Mouse (Mus musculus) midbrain, embryonic 16.5 days (tissue): ENCODE results near the gene Prmt1. TPM values are rescaled to one million over a fixed set of nuclear protein-coding genes. Genes with fewer than 3 reads are reported as not detected.

ENCODE experiments used
- ATAC-seq: fragments of 200-750 bp; cut with Nextera tagmentation; 2 replicates; pipeline ENCODE4 v1.8.0; 2017; ENCODE audit warnings: moderate TSS enrichment
- H3K27ac ChIP-seq: fragments of 300-500 bp; sonication (generic); 2 replicates; pipeline ENCODE4 v1.5.1; 2014; ENCODE audit warnings: mild to moderate bottlenecking, low read length, mixed read lengths
- H3K27me3 ChIP-seq: fragments of 300-500 bp; sonication (generic); 2 replicates; pipeline ENCODE4 v1.6.1; 2014; ENCODE audit warnings: low read depth, low read length, mixed read lengths; ENCODE audit not compliant: control insufficient read depth, insufficient read depth
- H3K36me3 ChIP-seq: fragments of 300-500 bp; sonication (generic); 2 replicates; pipeline ENCODE4 v1.6.1; 2014; ENCODE audit warnings: mild to moderate bottlenecking, low read length, moderate library complexity, mixed read lengths; ENCODE audit not compliant: control insufficient read depth, insufficient read depth
- H3K4me1 ChIP-seq: fragments of 300-500 bp; sonication (generic); 2 replicates; pipeline ENCODE4 v1.6.1; 2014; ENCODE audit warnings: mild to moderate bottlenecking, low read length, mixed read lengths; ENCODE audit not compliant: control insufficient read depth, insufficient read depth
- H3K4me2 ChIP-seq: fragments of 300-500 bp; sonication (generic); 2 replicates; pipeline ENCODE4 v1.6.1; 2014; ENCODE audit warnings: mild to moderate bottlenecking, low read length, mixed read lengths
- H3K4me3 ChIP-seq: fragments of 300-500 bp; sonication (generic); 2 replicates; pipeline ENCODE4 v1.5.1; 2014; ENCODE audit warnings: low read depth, mild to moderate bottlenecking, low read length, moderate library complexity, mixed read lengths
- H3K9ac ChIP-seq: fragments of 300-500 bp; sonication (generic); 2 replicates; pipeline ENCODE4 v1.6.1; 2014; ENCODE audit warnings: low read depth, low read length, mixed read lengths
- H3K9me3 ChIP-seq: fragments of 300-500 bp; sonication (generic); replicated peaks from 2 replicates; pipeline ENCODE4 v1.6.1; 2014; ENCODE audit warnings: mild to moderate bottlenecking, low read length, mixed read lengths; ENCODE audit not compliant: control insufficient read depth, poor library complexity, severe bottlenecking
- WGBS: fragments of 180-500 bp; shearing (Covaris S2); extraction: QIAGEN DNeasy Blood & Tissue Kit; methylation state at CpG from one replicate; pipeline ENCODE4 v1.1.7; 2014; 5-methylcytosine and 5-hydroxymethylcytosine counted together
- polyA plus RNA-seq: library from polyadenylated mRNA; unstranded; fragments of >200 nt; fragmentation: Nextera tagmentation; extraction: Ambion mirVana; gene quantifications from 2 replicates; pipeline ENCODE4 v1.2.1, GENCODE M21; 2015

The Prmt1 gene
- polyA plus RNA-seq, 1 experiment from 2014 or later, result 671 TPM

- Histone ChIP-seq H3K27ac (no peak overlapping the region), H3K9me3 (no peaks in the 10 kb centered on the region), H3K27me3 (no peaks in the 10 kb centered on the region), H3K4me3 (no peak overlapping the region), H3K4me2 (no peak overlapping the region), H3K4me1 (peaks cover under 1% of the 10 kb centered on the region; the same call in 1 of the 2 replicates), H3K9ac (no peak overlapping the region), H3K36me3 (peaks cover 69% of the 10 kb centered on the region)
- WGBS, result 85% methylated on average over 3 of the region's 3 CpGs
- ATAC-seq, result no peak
These were observed 18.2 kb upstream of the Prmt1 start for GRCm38 (mm10) chr7:45004546-45004945.

- WGBS, result 94% methylated on average over 7 of the region's 7 CpGs
- no peak overlapping the region for H3K27ac ChIP-seq
- no peaks in the 10 kb centered on the region for H3K27me3 ChIP-seq
These were observed 16.1 kb upstream of the Prmt1 start for GRCm38 (mm10) chr7:45002440-45002839.

GRCm38 (mm10) chr7:45000539-45001114, 14.3 kb upstream of the Prmt1 start:
- Histone ChIP-seq H3K9ac (no peak overlapping the region), H3K27ac (no peak overlapping the region), H3K27me3 (no peaks in the 10 kb centered on the region), H3K36me3 (peaks cover 36% of the 10 kb centered on the region), H3K9me3 (no peaks in the 10 kb centered on the region), H3K4me3 (no peak overlapping the region), H3K4me2 (no peak overlapping the region), H3K4me1 (peaks cover 19% of the 10 kb centered on the region)
- no peak for ATAC-seq
- 87% methylated on average over 21 of the region's 21 CpGs for WGBS

More at GRCm38 (mm10) chr7:45002440-45002839, 16.1 kb upstream of the Prmt1 start:
- Histone ChIP-seq H3K9ac (no peak overlapping the region), H3K4me3 (no peak overlapping the region), H3K4me2 (no peak overlapping the region), H3K9me3 (no peaks in the 10 kb centered on the region), H3K4me1 (peaks cover 14% of the 10 kb centered on the region), H3K36me3 (peaks cover 54% of the 10 kb centered on the region)
- no peak for ATAC-seq

DNA sequence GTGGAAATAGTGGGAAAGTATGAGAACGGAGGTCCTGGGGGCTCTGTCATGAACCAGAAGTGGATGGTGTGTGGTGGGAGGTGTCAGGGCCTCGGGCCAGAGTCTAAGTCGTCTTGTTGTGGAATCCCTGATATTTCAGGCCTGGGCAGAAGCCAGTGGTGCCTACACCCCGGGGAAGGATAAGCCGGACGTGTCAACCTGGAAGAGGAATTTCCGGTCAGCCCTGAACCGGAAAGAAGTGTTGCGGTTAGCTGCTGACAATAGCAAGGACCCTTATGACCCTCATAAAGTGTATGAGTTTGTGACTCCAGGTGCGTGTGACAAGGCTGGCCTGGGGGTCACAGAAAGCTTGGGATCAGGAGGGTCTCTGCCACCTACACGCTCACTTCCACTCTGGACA, 13.4 kb upstream of the Prmt1 start:
- Histone ChIP-seq H3K4me2 (no peak overlapping the region), H3K9ac (no peak overlapping the region), H3K27ac (no peak overlapping the region), H3K9me3 (no peaks in the 10 kb centered on the region), H3K4me3 (no peak overlapping the region), H3K36me3 (peaks cover 30% of the 10 kb centered on the region), H3K27me3 (no peaks in the 10 kb centered on the region), H3K4me1 (peaks cover 19% of the 10 kb centered on the region)
- 88% methylated on average over 11 of the region's 11 CpGs for WGBS
- no peak for ATAC-seq

- H3K4me3 ChIP-seq, result peak within 1 kb of the TSS; percentile 64
- no peaks in the 10 kb centered on the region for H3K9me3 ChIP-seq
- peaks cover 19% of the 10 kb centered on the region for H3K4me1 ChIP-seq
- no peak for ATAC-seq
- H3K36me3 ChIP-seq, result peaks cover 24% of the 10 kb centered on the region
- WGBS, result 3% methylated on average over 18 of the region's 18 CpGs
- peak within 1 kb of the TSS; percentile 78 for H3K27ac ChIP-seq
- H3K9ac ChIP-seq, result peak within 1 kb of the TSS; percentile 82
- peak within 1 kb of the TSS; percentile 90 for H3K4me2 ChIP-seq
- H3K27me3 ChIP-seq, result no peaks in the 10 kb centered on the region
These were observed 12.2 kb upstream of the Prmt1 start, which contains the start of gene Bcl2l12 for GRCm38 (mm10) chr7:44998501-44998955. Gene Bcl2l12 (minus strand): TSS chr7:44998712.

DNA sequence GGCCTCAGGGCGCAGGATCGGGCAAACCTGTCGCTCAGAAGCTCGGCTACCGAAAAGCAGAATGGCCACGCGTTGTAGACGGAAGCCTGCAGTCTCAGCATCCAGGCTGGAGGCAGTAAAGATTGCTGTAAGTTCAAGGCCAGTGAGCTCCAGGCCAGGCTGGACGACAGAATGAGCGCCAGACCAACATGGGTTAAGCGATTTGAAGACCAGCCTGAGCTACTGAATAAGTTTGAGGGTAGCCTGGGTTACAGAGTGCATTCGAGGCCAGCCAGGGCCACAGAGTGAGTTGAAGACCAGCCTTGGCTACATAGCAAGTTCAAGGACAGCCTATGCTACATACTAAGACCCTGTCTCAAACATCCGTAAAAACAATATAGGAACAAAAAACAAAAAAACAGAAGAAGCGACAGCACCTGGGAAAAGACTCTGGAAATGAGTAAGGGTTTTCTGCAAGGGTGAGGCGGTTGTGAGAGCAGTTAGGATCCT, 11.6 kb upstream of the Prmt1 start:
- peak overlapping the region; percentile 78 for H3K27ac ChIP-seq
- H3K4me3 ChIP-seq, result peak overlapping the region; percentile 64
- peak; percentile 4; the same call in 1 of the 2 replicates for ATAC-seq
- no peaks in the 10 kb centered on the region for H3K27me3 ChIP-seq
- peaks cover 19% of the 10 kb centered on the region for H3K4me1 ChIP-seq
- H3K36me3 ChIP-seq, result peaks cover 19% of the 10 kb centered on the region
- no peaks in the 10 kb centered on the region for H3K9me3 ChIP-seq
- peak overlapping the region; percentile 82 for H3K9ac ChIP-seq
- WGBS, result 4% methylated on average over 15 of the region's 15 CpGs
- peak overlapping the region; percentile 90 for H3K4me2 ChIP-seq

DNA sequence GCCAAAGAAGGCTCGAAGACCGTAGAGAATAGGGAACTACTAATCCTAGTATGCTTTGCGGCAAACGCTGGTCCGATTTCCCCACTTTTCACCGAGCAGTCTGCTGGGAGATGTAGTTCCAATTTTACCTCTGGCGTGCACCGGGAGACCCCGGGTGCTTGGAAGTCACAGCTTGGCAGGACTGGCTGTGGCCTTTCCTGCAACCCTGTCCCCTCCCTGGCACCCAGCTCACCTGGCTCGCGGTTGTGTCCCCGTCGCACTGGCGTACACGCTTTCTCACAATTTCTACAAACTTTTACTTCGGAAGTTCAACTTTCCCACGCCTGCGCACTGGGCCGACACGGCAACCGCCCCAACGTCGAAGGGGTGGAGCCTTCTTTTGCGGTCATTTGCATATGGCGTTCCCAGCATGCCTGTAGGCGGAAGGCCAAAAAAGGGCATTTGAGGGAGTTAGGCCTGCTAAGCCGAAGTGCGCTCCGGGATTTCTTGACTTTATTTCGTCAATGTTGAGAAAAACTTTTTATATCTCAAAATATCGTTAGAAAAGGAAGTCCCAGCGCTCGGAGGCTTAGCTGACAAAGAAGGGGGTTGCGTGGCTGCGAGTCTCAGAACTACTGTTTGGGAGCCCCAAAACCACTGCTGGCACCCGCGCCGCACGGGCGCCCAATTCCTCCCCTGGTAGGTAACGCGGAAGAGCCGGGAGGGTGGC, 11.0 kb upstream of the Prmt1 start, which contains the start of gene Irf3:
Irf3 (plus strand) TSS at position 418 of the 709 bp plus-strand sequence.
- WGBS, result under 1% methylated on average over 41 of the region's 43 CpGs
- peak within 1 kb of the TSS; percentile 90 for H3K4me2 ChIP-seq
- H3K27ac ChIP-seq, result peak within 1 kb of the TSS; percentile 78
- peak within 1 kb of the TSS; percentile 82 for H3K9ac ChIP-seq
- peak within 1 kb of the TSS; percentile 64 for H3K4me3 ChIP-seq
- H3K36me3 ChIP-seq, result peaks cover 16% of the 10 kb centered on the region
- peak; percentile 89 for ATAC-seq
- H3K27me3 ChIP-seq, result no peaks in the 10 kb centered on the region
- H3K9me3 ChIP-seq, result no peaks in the 10 kb centered on the region
- H3K4me1 ChIP-seq, result peaks cover 19% of the 10 kb centered on the region

- no peaks in the 10 kb centered on the region for H3K27me3 ChIP-seq
- H3K9ac ChIP-seq, result 0 out of 2 replicates have a peak overlapping the region, but pooled peaks have one; percentile 23
- peak overlapping the region; percentile 64 for H3K4me3 ChIP-seq
- H3K27ac ChIP-seq, result no peak overlapping the region
- 13% methylated on average over 10 of the region's 10 CpGs for WGBS
- H3K9me3 ChIP-seq, result no peaks in the 10 kb centered on the region
- H3K36me3 ChIP-seq, result peaks cover 9% of the 10 kb centered on the region
- peaks cover 19% of the 10 kb centered on the region for H3K4me1 ChIP-seq
- H3K4me2 ChIP-seq, result peak overlapping the region; percentile 90
- no peak for ATAC-seq
These were observed 10.3 kb upstream of the Prmt1 start for GRCm38 (mm10) chr7:44996672-44997071.
